Mouse (Mus musculus) kidney, postnatal 25 days (tissue): Measurements from ENCODE around the gene Lmntd2.
A peak's percentile ranks its signal among the peaks of the same experiment; 100 is the strongest.

Experiments
- DNase-seq, 2 experiments: peaks; one replicate each; pipeline ENCODE4 v3.0.0; 2021; ENCODE audit warnings: mixed read lengths in 2 of 2

The Lmntd2 gene

DNA sequence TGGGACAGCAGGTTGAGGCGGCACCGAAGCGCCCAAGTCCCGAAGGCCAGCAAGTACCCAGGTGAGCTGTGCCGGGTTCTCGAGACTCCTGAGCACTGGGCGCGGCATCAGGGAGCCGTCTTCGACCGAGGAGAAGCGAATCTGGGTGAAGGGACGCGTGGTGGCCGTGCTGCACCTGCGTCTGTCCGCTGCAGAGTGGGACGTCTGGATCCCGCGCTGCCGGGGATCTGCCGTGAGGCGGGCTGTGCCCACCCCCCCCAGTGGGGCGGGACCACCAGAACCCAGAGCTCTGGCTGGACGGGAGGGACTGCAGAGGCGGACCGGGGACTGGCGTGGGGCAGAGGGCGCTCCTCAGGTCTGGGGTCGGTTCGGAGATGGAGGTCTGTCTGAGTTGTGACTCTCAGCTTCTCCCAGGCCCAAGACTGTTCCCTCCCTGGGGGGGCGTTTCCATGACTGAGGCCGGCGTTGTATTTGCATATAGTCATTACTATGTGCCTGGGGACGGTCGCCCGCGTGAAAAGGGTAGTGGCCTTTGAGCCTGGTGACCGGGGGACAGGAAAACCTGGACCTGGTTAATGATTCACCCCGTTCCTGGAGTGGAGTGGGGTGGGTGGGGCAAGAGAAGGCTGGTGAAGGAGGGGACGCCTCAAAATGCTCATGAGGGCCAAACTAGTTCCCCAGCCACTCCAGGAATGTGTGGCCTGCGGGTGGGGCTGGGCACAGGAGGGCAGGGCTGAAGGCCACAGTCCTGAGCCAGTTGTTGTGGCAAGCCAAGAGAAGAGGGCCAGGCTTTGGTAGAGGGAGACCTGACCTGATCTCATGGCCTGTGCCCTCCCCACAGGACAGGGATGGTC, 2.2 kb upstream of the Lmntd2 start:
- DNase-seq = peak; percentile 92 to 97

GRCm38 (mm10) chr7:141215101-141215879, 1.4 kb upstream of the Lmntd2 start, which contains the start of gene Rassf7:
TSS of gene Rassf7 (plus strand) at chr7:141215860.
- DNase-seq = peak; percentile 98 to 99

GRCm38 (mm10) chr7:141214310-141214709, 430 bp upstream of the Lmntd2 start:
- no peak for DNase-seq

- no peak for DNase-seq
Observed at GRCm38 (mm10) chr7:141213133-141213532, 747 bp downstream of the Lmntd2 start.

GRCm38 (mm10) chr7:141210606-141211131, 3.2 kb downstream of the Lmntd2 start:
- DNase-seq = peak in 1 of 2 experiments; percentile 28

DNA sequence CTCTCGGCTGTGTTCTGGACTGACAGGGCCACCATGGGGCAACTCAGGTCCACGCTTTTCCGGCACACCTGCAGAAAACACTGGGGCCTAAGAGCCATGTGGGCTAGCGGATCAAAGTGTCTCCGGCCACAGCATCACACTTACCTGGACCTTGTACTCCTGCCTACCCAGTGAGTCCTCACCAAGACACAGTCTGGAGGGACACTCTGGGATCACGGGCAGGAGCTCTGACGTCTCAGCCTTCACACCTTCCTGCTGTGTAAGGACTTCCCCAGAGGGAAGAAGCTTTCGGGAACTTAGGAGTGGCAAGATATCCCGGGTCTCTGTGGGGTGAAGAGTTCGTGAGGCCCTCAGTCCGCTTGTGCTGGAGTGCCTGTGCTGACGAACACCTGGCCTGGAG, 3.7 kb downstream of the Lmntd2 start:
- peak in 1 of 2 experiments; percentile 33 for DNase-seq

GRCm38 (mm10) chr7:141209526-141209925, 4.4 kb downstream of the Lmntd2 start:
- no peak for DNase-seq

GRCm38 (mm10) chr7:141206182-141206937, 7.5 kb downstream of the Lmntd2 start:
- DNase-seq = peak in 1 of 2 experiments; percentile 33

DNA sequence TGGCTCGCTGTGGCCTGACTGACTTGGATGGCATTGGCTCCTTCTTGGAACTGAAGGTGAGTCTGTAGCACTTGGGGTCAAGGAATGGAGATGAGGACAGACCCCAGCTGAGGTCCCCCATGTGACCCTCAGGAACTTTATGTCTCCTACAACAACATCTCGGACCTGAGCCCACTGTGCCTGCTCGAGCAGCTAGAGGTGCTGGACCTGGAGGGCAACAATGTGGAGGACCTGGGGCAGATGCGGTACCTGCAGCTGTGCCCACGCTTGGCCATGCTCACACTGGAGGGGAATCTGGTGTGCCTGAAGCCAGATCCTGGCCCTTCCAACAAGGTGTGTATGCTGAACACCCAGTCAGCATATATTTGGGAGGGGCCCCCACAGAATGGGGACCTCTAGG, 8.4 kb downstream of the Lmntd2 start:
- peak in 1 of 2 experiments; percentile 31 for DNase-seq

GRCm38 (mm10) chr7:141204546-141204945, 9.3 kb downstream of the Lmntd2 start:
- no peak for DNase-seq

DNA sequence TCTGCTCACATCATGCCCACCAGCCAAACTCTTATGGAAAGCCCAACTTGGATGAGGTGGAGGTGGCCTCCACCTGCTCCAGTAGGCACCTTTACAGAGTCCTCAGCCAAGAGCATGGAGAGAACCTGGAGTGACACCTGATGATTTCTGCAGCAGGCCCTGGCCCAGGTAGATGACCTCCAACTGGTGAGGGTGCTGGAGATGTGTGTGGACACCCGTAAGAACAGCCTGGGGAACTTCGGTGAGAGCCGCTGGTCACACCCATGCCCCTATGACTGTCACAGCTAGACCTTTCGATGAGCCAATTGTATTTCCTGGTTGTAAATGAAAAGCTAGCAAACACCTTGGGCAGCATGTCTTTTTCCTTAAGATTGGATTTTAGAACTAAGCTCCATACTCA, 15.8 kb downstream of the Lmntd2 start:
- no peak for DNase-seq

DNA sequence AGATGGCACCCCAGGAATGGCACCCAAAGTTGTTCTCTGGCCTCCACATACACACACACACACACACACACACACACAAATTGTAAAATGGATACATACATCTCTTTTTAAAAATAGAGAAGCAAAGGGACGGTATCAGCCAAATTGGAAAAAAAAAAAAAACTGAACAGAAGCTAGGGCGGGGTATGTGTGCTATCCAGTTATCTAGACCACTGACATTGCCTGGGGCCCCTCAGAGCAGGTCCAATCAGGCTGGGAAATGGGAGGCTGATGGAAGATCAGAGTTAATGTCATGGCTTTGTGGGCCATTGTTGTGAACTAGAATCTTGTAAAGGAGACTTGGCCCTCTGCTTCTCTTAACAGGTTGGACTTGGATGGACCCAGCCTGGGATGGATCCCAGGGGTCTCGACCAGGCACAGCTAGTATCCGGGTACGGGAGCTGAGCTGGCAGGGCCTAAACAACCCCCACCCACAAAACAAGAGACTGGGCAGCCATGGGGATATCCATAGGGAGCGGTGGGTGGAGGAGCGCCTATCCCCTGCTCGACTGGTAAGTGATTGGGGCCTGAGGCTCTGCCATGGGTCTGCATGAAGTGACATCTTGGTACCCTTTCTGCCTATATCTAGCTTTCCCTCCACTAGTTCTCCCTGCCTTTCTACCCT, 17.1 kb downstream of the Lmntd2 start:
- no peak for DNase-seq

GRCm38 (mm10) chr7:141195754-141196153, 18.1 kb downstream of the Lmntd2 start:
- no peak for DNase-seq

DNA sequence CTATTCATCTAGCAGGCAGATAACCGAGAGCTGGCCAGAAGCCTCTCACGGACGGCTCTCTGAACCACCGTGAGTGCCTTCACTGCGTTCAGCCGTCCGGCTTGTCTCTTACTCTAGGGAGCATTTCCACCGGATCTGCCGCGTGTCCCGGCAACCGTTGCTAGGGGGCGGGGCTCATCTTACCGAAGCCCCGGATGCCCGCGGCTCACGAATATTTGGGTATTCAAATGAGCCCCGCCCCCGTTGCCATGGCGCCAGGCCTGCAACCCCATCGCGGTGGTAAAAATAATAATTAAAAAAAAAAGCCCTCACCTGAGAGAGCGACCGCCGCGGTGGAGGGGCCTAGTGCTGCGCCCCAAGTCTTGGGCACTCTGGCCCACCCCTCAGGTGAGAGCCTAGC, 19.1 kb downstream of the Lmntd2 start:
- peak; percentile 96 to 97 for DNase-seq

- no peak for DNase-seq
Observed at GRCm38 (mm10) chr7:141194409-141194808, 19.5 kb downstream of the Lmntd2 start.

GRCm38 (mm10) chr7:141193948-141194347, 19.9 kb downstream of the Lmntd2 start, which contains the start of the genes Hras and Lrrc56:
TSS of gene Hras (minus strand) at chr7:141194005.
TSS of gene Lrrc56 (plus strand) at chr7:141194157.
- DNase-seq = peak; percentile 98 to 99

- DNase-seq = peak; percentile 42 to 82
Observed at GRCm38 (mm10) chr7:141193348-141193856, 20.5 kb downstream of the Lmntd2 start.

DNA sequence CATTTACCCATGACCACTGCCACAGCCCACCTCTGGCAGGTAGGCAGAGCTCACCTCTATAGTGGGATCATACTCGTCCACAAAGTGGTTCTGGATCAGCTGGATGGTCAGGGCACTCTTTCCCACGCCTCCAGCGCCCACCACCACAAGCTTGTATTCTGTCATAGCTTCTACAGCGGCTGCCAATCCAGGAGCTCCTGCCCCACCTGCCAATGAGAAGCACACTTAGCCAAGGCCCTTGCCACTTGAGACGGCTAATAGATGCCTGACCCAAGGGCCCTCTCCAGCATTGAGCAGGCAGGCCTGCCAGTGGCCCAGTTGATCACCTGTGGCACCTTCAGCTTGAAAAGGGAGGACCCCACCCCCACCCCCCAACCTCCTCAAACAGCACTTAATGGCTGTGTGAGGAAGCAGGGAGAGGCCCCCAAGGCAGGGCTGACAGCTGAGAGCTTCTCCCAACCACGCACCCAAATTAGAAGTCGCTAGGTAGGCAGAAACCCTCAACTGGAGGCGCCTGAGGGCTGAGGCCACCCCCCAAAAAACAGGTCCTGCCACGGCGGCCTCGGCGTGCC, 21.0 kb downstream of the Lmntd2 start:
- no peak for DNase-seq

DNA sequence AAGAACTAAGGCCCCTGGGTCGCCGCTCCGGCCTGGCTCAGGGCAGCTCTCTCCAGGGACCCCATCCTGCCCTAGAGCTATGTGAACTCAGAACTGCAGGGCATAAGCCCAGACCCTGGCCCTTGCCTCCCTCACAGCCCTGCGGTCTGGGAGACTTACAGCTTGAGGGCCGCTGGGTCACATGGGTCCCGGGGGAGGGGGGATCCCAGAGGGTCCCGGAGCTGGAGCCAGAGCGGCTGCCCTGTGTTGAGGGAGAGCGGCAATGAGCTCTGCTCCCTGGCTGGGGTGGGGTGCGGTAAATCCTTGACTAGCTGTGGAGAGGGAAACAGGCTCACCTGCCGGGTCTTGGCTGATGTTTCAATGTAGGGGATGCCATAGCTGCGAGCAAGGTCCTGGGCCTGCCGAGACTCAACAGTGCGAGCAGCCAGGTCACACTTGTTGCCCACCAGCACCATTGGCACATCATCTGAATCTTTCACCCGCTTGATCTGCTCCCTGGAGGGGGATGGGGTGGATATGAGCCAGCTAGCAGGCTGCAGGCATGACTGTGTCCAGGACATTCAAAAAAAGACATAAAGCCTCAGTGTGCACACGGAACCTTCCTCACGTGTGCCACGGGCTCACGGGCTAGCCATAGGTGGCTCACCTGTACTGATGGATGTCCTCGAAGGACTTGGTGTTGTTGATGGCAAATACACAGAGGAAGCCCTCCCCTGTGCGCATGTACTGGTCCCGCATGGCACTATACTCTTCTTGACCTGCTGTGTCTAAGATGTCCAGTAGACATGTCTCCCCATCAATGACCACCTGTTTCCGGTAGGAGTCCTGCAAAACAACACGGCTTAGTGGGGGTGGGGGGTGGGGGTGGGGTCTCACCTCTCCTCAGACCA, 21.8 kb downstream of the Lmntd2 start:
- DNase-seq = no peak

- peak; percentile 65 to 84 for DNase-seq
Observed at GRCm38 (mm10) chr7:141191036-141191435, 22.8 kb downstream of the Lmntd2 start.
